Comparison of ENCODE assay signal across 8 mouse cellular contexts in the genomic region with DNA sequence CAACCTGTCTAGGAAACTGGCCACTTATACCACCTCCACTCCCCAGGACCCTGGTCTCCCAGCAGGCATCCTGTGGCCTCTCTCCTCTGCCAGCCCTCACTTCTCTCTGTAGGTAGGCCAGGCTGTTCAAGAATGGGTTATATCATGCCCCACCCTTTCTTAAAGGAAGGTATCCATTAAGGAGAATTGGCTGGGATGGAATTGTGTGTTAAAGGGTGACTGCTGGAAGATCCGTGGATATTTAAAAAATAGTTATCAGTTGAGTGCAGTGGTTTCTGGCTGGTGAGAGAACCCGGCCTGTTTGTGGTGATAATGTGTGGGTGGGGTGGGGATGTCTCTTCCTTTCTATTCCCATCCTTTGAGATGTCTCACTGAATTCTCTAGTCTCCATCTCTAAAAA. TPM values are rescaled to one million over a fixed set of nuclear protein-coding genes. Genes with fewer than 3 reads are reported as not detected.
DNase-seq lines count a peak whose midpoint lies in the region; ATAC-seq lines count a peak whose summit lies in the region.

No protein-coding gene starts in this region.

- no peaks in the 10 kb centered on the region for H3K27me3 ChIP-seq in forebrain, embryonic 13.5 days
- no peaks in the 10 kb centered on the region for H3K27me3 ChIP-seq in forebrain, embryonic 14.5 days (replicated peaks; ENCODE audit: control insufficient read depth, insufficient read depth, low read length)
- no peaks in the 10 kb centered on the region for H3K27me3 ChIP-seq in midbrain, embryonic 10.5 days (ENCODE audit: low read depth, poor library complexity, severe bottlenecking)
- no peaks in the 10 kb centered on the region for H3K27me3 ChIP-seq in midbrain, embryonic 14.5 days (ENCODE audit: control insufficient read depth, insufficient read depth, low read length)
- H3K27me3 ChIP-seq in intestine, embryonic 15.5 days (replicated peaks): no peaks in the 10 kb centered on the region

- peak overlapping the region; percentile 84 for H3K4me2 ChIP-seq in forebrain, embryonic 13.5 days
- no peak overlapping the region for H3K4me2 ChIP-seq in forebrain, embryonic 14.5 days (ENCODE audit: low read length)
- no peak overlapping the region; the same call in 1 of the 2 replicates for H3K4me2 ChIP-seq in midbrain, embryonic 14.5 days (ENCODE audit: low read length)
- peak overlapping the region; percentile 77 for H3K4me2 ChIP-seq in intestine, embryonic 15.5 days (replicated peaks)

- H3K36me3 ChIP-seq in forebrain, embryonic 13.5 days (ENCODE audit: poor library complexity, severe bottlenecking): peaks cover 11% of the 10 kb centered on the region
- H3K36me3 ChIP-seq in forebrain, embryonic 14.5 days (ENCODE audit: control insufficient read depth, insufficient read depth, low read length): peaks cover 10% of the 10 kb centered on the region; the same call in 1 of the 2 replicates
- peaks cover 18% of the 10 kb centered on the region for H3K36me3 ChIP-seq in midbrain, embryonic 10.5 days
- H3K36me3 ChIP-seq in midbrain, embryonic 14.5 days (ENCODE audit: control insufficient read depth, insufficient read depth, low read length): peaks cover 6% of the 10 kb centered on the region; the same call in 1 of the 2 replicates
- H3K36me3 ChIP-seq in intestine, embryonic 15.5 days: peaks cover 1% of the 10 kb centered on the region; the same call in 1 of the 2 replicates

- no peak for ATAC-seq in forebrain, embryonic 13.5 days
- no peak for ATAC-seq in forebrain, embryonic 14.5 days
- no peak for ATAC-seq in midbrain, embryonic 14.5 days (ENCODE audit: low FRiP score, low TSS enrichment)
- no peak for ATAC-seq in intestine, embryonic 15.5 days

- H3K9me3 ChIP-seq in forebrain, embryonic 13.5 days (replicated peaks): no peaks in the 10 kb centered on the region
- no peaks in the 10 kb centered on the region for H3K9me3 ChIP-seq in forebrain, embryonic 14.5 days (replicated peaks; ENCODE audit: control insufficient read depth, low read length)
- no peaks in the 10 kb centered on the region for H3K9me3 ChIP-seq in midbrain, embryonic 10.5 days (replicated peaks)
- no peaks in the 10 kb centered on the region for H3K9me3 ChIP-seq in midbrain, embryonic 14.5 days (ENCODE audit: control insufficient read depth, low read length)
- H3K9me3 ChIP-seq in intestine, embryonic 15.5 days: no peaks in the 10 kb centered on the region

- no peak overlapping the region for H3K27ac ChIP-seq in forebrain, embryonic 13.5 days
- H3K27ac ChIP-seq in forebrain, embryonic 14.5 days (ENCODE audit: low read depth, low read length): no peak overlapping the region
- no peak overlapping the region for H3K27ac ChIP-seq in midbrain, embryonic 10.5 days (replicated peaks)
- no peak overlapping the region for H3K27ac ChIP-seq in midbrain, embryonic 14.5 days (replicated peaks; ENCODE audit: low read depth, low read length)
- H3K27ac ChIP-seq in intestine, embryonic 15.5 days: no peak overlapping the region

- H3K4me1 ChIP-seq in forebrain, embryonic 13.5 days: peaks cover 30% of the 10 kb centered on the region
- peaks cover 18% of the 10 kb centered on the region; the same call in 1 of the 2 replicates for H3K4me1 ChIP-seq in forebrain, embryonic 14.5 days (ENCODE audit: control insufficient read depth, insufficient read depth, low read length)
- peaks cover 32% of the 10 kb centered on the region for H3K4me1 ChIP-seq in midbrain, embryonic 10.5 days
- peaks cover 14% of the 10 kb centered on the region for H3K4me1 ChIP-seq in midbrain, embryonic 14.5 days (ENCODE audit: control insufficient read depth, insufficient read depth, low read length)
- peaks cover 25% of the 10 kb centered on the region for H3K4me1 ChIP-seq in intestine, embryonic 15.5 days (replicated peaks)

- 63% methylated on average over 2 of the region's 2 CpGs for WGBS in forebrain, embryonic 13.5 days
- 67% methylated on average over 2 of the region's 2 CpGs for WGBS in forebrain, embryonic 14.5 days
- 77% methylated on average over 2 of the region's 2 CpGs for WGBS in midbrain, embryonic 10.5 days
- 71% methylated on average over 2 of the region's 2 CpGs for WGBS in midbrain, embryonic 14.5 days
- WGBS in intestine, embryonic 15.5 days: 37% methylated on average over 2 of the region's 2 CpGs

- no peak overlapping the region for H3K9ac ChIP-seq in forebrain, embryonic 13.5 days
- H3K9ac ChIP-seq in forebrain, embryonic 14.5 days (ENCODE audit: low read length): no peak overlapping the region
- H3K9ac ChIP-seq in midbrain, embryonic 14.5 days (replicated peaks; ENCODE audit: low read length): no peak overlapping the region
- no peak overlapping the region for H3K9ac ChIP-seq in intestine, embryonic 15.5 days

- DNase-seq in forebrain, embryonic 14.5 days (ENCODE audit: low spot score): no peak
- DNase-seq in midbrain, embryonic 10.5 days (ENCODE audit: low spot score): no peak
- DNase-seq in midbrain, embryonic 14.5 days: no peak
- peak; percentile 65 to 69 for DNase-seq in spleen, postnatal 4 days (ENCODE audit: low spot score in 2 of 2)
- DNase-seq in embryo, embryonic 9.5 days (ENCODE audit: extremely low spot score): no peak
- no peak for DNase-seq in layer of hippocampus, postnatal 36 days

- no peak overlapping the region for H3K4me3 ChIP-seq in forebrain, embryonic 13.5 days
- H3K4me3 ChIP-seq in forebrain, embryonic 14.5 days (ENCODE audit: low read depth, low read length): no peak overlapping the region
- peak overlapping the region; percentile 89 for H3K4me3 ChIP-seq in midbrain, embryonic 10.5 days
- no peak overlapping the region for H3K4me3 ChIP-seq in midbrain, embryonic 14.5 days (replicated peaks; ENCODE audit: low read depth, low read length)
- H3K4me3 ChIP-seq in intestine, embryonic 15.5 days (replicated peaks): no peak overlapping the region

RNA-seq across cellular contexts. Expression of gene Gtpbp2, which starts 1.6 kb away (rescaled TPM):
- polyA plus RNA-seq in forebrain, embryonic 13.5 days (2015; fragmentation: Nextera tagmentation; extraction: Ambion mirVana): 38.3 and 43.1 TPM in 2 replicates
- 21.6 and 26.3 TPM in 2 replicates for polyA plus RNA-seq in forebrain, embryonic 14.5 days (2014; fragmentation: Nextera tagmentation; extraction: Ambion mirVana)
- 28.2 and 31.0 TPM in 2 replicates for polyA plus RNA-seq in midbrain, embryonic 10.5 days (2016; fragmentation: Nextera tagmentation; extraction: Ambion mirVana)
- polyA plus RNA-seq in midbrain, embryonic 14.5 days (2014; fragmentation: Nextera tagmentation; extraction: Ambion mirVana): 27.2 and 35.4 TPM in 2 replicates
- polyA plus RNA-seq in intestine, embryonic 15.5 days (2015; fragmentation: Nextera tagmentation; extraction: Ambion mirVana): 25.1 and 32.4 TPM in 2 replicates
- 100 to 1,000 TPM; 123 to 137 TPM for total RNA-seq in layer of hippocampus, postnatal 36 days (2021)

RNA-seq across cellular contexts. Expression of gene Mad2l1bp, which starts 5.9 kb away (rescaled TPM):
- polyA plus RNA-seq in forebrain, embryonic 13.5 days (2015; fragmentation: Nextera tagmentation; extraction: Ambion mirVana): 30.9 and 31.9 TPM in 2 replicates
- polyA plus RNA-seq in forebrain, embryonic 14.5 days (2014; fragmentation: Nextera tagmentation; extraction: Ambion mirVana): 29.5 and 31.6 TPM in 2 replicates
- polyA plus RNA-seq in midbrain, embryonic 10.5 days (2016; fragmentation: Nextera tagmentation; extraction: Ambion mirVana): 36.1 and 40.1 TPM in 2 replicates
- 22.4 and 22.8 TPM in 2 replicates for polyA plus RNA-seq in midbrain, embryonic 14.5 days (2014; fragmentation: Nextera tagmentation; extraction: Ambion mirVana)
- polyA plus RNA-seq in intestine, embryonic 15.5 days (2015; fragmentation: Nextera tagmentation; extraction: Ambion mirVana): 33.8 and 36.3 TPM in 2 replicates
- total RNA-seq in layer of hippocampus, postnatal 36 days (2021): 10 to 100 TPM in 1 of 2 experiments, 1 to 10 TPM in 1; 10.0 to 10.4 TPM

RNA-seq across cellular contexts. Expression of gene Rsph9, which starts 15.2 kb away (rescaled TPM):
- polyA plus RNA-seq in forebrain, embryonic 13.5 days (2015; fragmentation: Nextera tagmentation; extraction: Ambion mirVana): 22.1 and 26.1 TPM in 2 replicates
- polyA plus RNA-seq in forebrain, embryonic 14.5 days (2014; fragmentation: Nextera tagmentation; extraction: Ambion mirVana): 46.8 and 47.3 TPM in 2 replicates
- polyA plus RNA-seq in midbrain, embryonic 10.5 days (2016; fragmentation: Nextera tagmentation; extraction: Ambion mirVana): 11.7 and 14.2 TPM in 2 replicates
- polyA plus RNA-seq in midbrain, embryonic 14.5 days (2014; fragmentation: Nextera tagmentation; extraction: Ambion mirVana): 38.8 and 58.1 TPM in 2 replicates
- 8.1 and 8.6 TPM in 2 replicates for polyA plus RNA-seq in intestine, embryonic 15.5 days (2015; fragmentation: Nextera tagmentation; extraction: Ambion mirVana)
- total RNA-seq in layer of hippocampus, postnatal 36 days (2021): 10 to 100 TPM; 25.5 to 25.6 TPM

RNA-seq across cellular contexts. Expression of gene Polh, which starts 43.2 kb away (rescaled TPM):
- 10.9 and 11.2 TPM in 2 replicates for polyA plus RNA-seq in forebrain, embryonic 13.5 days (2015; fragmentation: Nextera tagmentation; extraction: Ambion mirVana)
- polyA plus RNA-seq in forebrain, embryonic 14.5 days (2014; fragmentation: Nextera tagmentation; extraction: Ambion mirVana): 4.5 and 6.3 TPM in 2 replicates
- polyA plus RNA-seq in midbrain, embryonic 10.5 days (2016; fragmentation: Nextera tagmentation; extraction: Ambion mirVana): 12.6 and 13.6 TPM in 2 replicates
- polyA plus RNA-seq in midbrain, embryonic 14.5 days (2014; fragmentation: Nextera tagmentation; extraction: Ambion mirVana): 5.9 and 6.3 TPM in 2 replicates
- 13.4 and 14.8 TPM in 2 replicates for polyA plus RNA-seq in intestine, embryonic 15.5 days (2015; fragmentation: Nextera tagmentation; extraction: Ambion mirVana)
- total RNA-seq in layer of hippocampus, postnatal 36 days (2021): 1 to 10 TPM; 5.5 to 5.8 TPM

RNA-seq across cellular contexts. Expression of gene Xpo5, which starts 43.3 kb away (rescaled TPM):
- 45.0 and 51.3 TPM in 2 replicates for polyA plus RNA-seq in forebrain, embryonic 13.5 days (2015; fragmentation: Nextera tagmentation; extraction: Ambion mirVana)
- 50.5 and 50.9 TPM in 2 replicates for polyA plus RNA-seq in forebrain, embryonic 14.5 days (2014; fragmentation: Nextera tagmentation; extraction: Ambion mirVana)
- 67.1 and 70.7 TPM in 2 replicates for polyA plus RNA-seq in midbrain, embryonic 10.5 days (2016; fragmentation: Nextera tagmentation; extraction: Ambion mirVana)
- polyA plus RNA-seq in midbrain, embryonic 14.5 days (2014; fragmentation: Nextera tagmentation; extraction: Ambion mirVana): 42.3 and 54.3 TPM in 2 replicates
- polyA plus RNA-seq in intestine, embryonic 15.5 days (2015; fragmentation: Nextera tagmentation; extraction: Ambion mirVana): 31.6 and 31.9 TPM in 2 replicates
- total RNA-seq in layer of hippocampus, postnatal 36 days (2021): 10 to 100 TPM; 47.9 to 49.7 TPM

Comparison
In these comparisons a context has a peak if more than half of its experiments do, and no peak if none do; other contexts are left out.
1. H3K4me2 ChIP-seq: peak in forebrain, embryonic 13.5 days (single experiment) and intestine, embryonic 15.5 days (single experiment); none in forebrain, embryonic 14.5 days (single experiment) and midbrain, embryonic 14.5 days (single experiment).
2. DNase-seq: peak in spleen, postnatal 4 days (2 of 2); none in forebrain, embryonic 14.5 days (single experiment), midbrain, embryonic 10.5 days (single experiment), midbrain, embryonic 14.5 days (single experiment), embryo, embryonic 9.5 days (single experiment) and layer of hippocampus, postnatal 36 days (0 of 2).